Mouse (Mus musculus) olfactory bulb, adult 2 months (tissue): ENCODE data around the gene Ust.

Experiments used
- CTCF ChIP-seq: fragments of 200-500 bp; IDR thresholded peaks from 2 replicates; pipeline ENCODE4 v1.5.1; 2012; ENCODE audit warnings: low read depth, mild to moderate bottlenecking, low read length, moderate library complexity; ENCODE audit not compliant: insufficient read depth
- POLR2A ChIP-seq: fragments of 200-500 bp; IDR thresholded peaks from 2 replicates; pipeline ENCODE4 v1.6.1; 2012; ENCODE audit warnings: mild to moderate bottlenecking, low read depth, low read length, moderate library complexity; ENCODE audit not compliant: insufficient read depth

- no peak for TF ChIP-seq CTCF
- TF ChIP-seq POLR2A: no peak
Measured at GRCm38 (mm10) chr10:8521536-8521935, 2.9 kb upstream of the Ust start.
